Mouse (Mus musculus) thymus, postnatal 4 days (tissue): ENCODE results near the gene Tlr9.

Experiments used
- DNase-seq: peaks from one replicate; pipeline ENCODE4 v3.0.0; 2021

Tlr9 gene

DNA sequence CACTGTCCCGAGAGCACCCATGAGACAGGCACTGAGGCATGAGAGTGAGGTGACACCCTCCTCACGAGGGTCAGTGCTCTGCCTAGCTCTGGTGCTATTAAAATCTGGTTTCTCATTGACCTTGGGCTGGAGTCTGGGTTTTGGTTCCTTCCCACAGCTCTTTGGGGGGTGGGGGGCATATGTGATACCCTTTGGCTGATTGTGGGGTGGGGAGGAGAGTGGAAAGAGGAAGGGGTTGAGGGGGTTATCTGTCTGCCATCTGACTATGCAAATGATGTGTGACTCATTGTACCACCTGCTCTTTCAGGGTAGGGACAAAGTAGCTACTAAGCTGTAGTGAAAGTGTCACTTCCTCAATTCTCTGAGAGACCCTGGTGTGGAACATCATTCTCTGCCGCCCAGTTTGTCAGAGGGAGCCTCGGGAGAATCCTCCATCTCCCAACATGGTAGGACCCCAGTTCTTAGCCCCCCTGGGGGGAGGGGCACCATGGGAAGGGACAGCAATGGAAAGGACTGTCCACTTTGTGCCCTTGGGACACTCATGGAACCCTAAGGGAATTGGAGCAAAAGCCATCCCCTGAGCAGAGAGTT lies at the start of gene Tlr9:
TSS of gene Tlr9 (plus strand) at position 338 of the 591 bp plus-strand sequence.
- DNase-seq = no peak

DNA sequence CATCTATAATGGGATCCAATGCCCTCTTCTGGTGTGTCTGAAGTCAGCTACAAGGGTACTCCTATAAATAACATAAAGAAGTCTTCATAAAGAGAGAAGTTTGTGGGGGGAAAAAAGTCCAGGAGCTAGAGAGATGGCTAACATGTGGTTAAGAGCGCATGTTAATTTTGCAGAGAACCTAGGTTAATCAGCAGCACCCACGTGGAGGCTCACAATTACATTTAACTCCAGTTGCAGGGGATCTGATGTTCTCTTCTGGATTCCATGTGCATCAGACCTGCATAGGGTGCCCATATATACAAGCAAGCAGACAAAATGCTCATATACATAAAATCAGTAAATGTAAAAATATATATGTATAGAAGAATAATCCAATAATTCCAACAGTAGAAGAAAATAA lies 49.0 kb upstream of the Tlr9 start:
- DNase-seq = no peak

DNA sequence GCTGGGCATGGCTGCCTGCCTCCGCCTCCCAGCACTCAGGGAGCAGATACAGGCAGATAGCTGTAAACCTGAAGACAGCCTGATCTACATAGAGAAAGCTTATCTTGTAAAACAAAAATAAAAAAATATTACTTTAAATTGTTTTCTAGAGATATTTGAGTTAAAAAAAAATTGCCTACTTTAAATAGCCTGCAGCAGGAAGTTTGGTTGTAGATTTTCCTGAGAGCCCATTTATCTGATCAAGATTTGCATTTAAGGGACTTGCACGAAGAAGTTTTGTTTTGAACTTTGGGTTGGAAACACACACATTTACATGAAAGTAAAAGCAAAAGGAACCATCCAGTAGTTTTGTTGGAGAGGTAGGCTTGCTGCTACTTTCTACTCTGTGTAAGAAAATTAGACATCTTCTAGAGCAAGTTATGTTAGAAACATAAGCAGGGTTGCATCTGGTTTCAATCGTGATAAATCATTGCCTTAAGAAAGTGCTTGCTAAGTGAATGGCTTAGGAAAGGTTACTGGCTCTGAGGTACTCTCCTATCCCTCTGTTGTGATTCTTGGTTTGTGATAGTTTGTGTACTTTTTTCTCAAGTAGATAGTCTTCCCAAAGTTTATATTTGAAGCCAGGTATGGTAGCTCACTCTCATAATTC lies 46.7 kb upstream of the Tlr9 start:
- DNase-seq = no peak

DNA sequence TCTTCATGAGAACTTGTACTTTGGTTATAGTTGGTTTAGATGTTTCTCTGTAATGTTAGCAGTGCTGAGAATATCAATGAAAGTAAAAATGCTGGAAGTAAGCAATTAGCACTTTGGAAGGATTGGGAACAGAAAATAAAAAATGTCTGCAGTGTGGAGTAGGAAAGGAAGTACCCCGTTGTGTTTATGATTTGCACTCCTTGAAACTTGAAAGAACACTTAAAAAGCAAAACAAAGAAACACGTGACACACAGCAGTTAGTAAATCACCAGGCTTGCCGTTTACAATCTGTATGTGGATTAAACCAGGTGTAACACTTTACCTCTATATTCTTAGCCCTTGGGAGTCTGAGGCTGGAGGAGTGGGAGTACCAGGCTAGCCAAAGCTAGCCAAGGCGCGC lies 45.6 kb upstream of the Tlr9 start:
- no peak for DNase-seq

DNA sequence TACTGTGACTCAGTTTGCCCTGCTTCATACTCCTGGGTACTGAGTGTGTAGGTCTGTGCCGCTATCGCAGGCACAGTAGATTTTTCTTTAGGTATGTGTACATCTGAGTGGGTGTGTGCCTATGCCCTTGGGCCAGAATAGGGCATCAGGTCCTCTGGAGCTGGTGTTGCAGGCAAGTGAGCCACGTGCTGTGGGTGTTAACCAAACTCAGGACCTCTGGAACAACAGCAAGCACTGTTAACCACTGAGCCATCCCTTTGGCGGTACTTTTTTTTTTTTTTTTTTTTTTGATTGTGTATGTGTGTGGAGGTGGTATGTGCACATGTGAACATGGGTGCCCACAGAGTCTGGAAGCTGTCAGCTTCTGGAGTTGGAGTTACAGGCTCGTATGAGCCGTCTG lies 44.6 kb upstream of the Tlr9 start:
- no peak for DNase-seq

DNA sequence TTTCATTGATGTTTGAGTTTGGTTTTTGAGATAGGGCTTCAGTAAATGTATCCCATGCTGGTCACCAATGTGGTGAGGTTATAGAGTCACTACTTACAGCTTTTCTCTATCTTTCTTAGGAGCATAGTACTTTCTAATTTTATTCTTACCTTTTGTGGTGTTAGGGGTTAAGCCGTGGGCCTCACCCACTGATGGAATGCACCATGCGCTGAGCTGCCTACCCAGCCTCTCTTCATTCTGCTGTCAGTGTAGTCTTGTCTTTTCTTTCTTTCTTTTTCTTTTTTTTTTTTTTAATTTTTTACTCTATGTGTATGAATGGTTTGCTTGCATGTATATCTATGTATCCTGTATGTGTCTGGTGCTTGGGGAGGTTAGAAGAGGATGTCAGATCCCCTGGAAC lies 42.9 kb upstream of the Tlr9 start:
- no peak for DNase-seq

DNA sequence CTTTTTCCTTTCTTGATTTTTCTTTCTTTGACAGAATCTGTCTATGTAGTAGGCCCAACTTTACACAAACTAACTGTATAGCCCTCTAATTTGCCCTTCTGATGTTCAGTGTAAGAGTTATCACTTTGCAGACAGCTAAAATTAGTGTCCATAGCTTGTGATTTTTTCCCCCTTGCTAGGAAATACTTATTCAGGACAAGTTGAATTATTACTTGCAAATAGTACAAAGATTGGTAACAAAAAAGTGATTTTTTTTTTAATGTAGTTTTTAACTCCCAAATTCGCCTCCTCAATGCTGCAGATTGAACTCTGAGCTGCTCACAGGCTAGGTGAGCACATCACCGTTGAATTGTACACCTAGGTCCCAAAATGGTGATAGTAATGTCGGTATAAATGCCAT lies 42.4 kb upstream of the Tlr9 start:
- DNase-seq = no peak

DNA sequence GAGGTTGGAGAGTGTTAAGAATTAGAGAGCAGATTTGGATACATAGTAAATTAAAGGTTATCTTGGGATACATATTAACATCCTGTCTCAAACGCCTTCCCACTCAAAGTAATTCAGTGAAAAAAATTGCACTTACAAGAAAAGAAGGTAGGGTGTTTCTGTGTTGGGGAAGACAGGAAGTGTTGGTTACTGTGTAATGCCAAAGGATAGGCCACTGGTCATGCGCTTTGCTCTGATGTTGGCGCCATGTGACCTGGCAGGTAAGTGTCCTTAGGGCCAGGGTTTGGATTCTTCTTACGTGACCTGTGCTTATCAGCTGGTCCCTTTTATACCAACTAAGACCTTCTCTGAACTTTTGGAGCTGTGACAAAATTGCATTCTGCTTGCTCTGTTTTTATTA lies 40.3 kb upstream of the Tlr9 start:
- no peak for DNase-seq

DNA sequence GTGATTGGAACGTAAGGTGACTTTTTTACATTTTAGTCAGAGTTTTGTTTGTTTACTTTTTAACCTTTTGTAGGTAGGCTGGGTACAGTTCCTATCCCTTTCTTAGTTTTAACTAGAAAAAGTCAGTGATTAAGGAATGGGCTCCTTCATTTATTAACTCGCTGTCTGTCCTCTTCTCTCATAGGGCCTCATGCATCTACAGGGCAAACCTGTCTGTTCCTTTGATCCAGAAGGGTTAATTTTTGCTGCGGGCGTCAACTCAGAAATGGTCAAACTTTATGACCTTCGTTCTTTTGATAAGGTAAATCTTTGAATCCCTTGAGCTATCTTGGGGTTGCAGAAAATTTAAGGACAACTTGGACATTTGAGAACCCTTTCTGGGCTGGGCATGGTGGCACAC lies 38.4 kb upstream of the Tlr9 start:
- no peak for DNase-seq

DNA sequence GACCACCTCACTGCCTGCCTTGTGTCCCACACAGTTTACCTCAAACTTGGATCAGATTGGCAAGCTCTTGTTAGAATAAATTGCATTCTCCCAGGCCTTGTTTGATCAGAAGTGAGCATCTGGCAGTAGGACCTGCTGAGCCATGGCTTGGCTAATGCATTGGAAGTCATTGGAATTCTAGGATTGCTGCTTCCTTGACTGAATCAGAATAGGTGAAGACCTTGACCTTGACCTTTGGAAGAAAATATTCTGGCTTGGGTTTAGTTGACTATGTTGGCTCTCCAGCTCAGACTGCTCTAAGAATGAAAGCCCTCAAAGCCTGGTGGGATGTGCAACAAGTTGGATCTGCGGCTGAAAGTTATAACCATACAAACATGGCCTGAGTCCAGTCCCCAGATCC lies 31.0 kb upstream of the Tlr9 start:
- DNase-seq = no peak

DNA sequence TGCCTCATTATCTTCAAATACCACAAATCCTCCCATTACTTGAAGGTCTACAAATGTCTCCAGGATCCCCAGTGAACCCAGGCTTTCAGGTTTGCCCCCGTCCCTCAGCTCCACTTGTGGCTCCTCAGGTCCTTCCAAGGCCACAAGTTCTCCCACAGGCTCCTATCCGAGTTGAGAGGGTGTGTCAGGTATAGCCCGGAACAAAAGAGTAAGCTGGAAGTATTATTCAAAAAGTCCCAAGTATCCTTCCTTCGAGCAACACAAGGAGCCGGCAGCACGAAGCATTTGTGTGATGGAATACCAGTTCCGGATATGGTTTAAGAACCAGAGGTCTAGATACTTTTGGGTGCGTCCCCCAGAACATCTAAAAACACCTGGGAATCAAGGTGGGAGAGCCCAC lies 30.4 kb upstream of the Tlr9 start:
- DNase-seq = no peak

DNA sequence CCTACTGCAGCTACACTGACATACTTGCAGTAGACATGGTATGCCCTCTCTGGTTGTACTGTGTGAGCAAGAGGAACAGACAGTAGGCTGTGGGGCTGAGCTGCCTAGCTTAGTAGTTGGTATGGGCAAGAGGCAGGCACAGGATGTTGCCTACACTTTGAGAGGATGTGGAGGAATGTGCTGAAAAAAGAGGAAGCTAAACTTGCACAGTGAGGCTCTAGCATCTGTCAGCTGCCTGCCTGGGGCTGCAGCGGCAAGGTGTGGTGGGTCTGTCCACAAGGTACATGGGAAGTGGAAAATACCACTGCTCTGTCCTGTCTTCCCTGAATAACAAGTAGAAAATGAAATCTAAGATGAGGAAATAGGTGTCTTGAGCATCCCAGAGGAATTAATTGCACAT lies 29.4 kb upstream of the Tlr9 start:
- DNase-seq = no peak

DNA sequence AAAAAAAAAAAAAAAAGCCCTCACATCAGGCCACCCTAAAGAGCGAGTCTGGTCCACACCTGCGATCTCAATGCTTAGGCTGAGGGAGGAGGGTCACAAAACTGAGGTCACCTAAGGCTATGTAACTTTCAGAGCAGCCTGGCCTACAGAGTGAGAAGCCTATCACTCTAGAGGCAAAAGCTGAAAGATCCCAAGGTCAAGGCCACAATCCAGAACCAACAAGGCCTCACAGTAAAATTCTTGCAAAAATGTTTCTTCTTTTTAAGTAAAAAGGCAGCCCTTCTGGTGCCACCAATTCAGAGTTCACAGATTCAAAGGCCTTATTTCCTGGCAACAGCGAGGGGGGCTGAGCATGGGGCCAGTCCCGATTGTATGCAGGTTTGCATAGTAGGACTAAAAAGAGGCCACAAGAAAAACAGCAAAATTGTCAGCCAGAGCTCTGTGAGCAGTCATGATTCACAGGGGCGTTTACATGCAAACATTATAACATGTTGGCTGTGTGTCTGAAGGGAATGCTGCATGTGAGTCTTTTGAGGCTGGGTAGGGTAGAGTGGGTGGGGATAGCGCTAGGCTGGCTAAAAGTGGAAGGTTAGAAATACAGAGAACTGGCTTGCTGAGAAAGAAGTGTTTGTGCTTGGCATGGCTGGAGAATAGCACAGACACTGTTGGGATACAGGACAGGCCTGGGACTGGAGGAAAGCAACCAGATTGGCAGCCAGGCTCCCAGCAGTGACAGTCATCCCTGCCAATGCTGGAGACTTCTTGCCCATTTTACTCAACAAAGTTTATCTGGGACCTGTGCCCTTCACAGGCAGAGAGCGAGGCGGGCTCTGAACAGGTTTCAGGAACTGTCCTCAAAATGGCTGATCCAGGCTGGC lies 28.2 kb upstream of the Tlr9 start:
- no peak for DNase-seq

DNA sequence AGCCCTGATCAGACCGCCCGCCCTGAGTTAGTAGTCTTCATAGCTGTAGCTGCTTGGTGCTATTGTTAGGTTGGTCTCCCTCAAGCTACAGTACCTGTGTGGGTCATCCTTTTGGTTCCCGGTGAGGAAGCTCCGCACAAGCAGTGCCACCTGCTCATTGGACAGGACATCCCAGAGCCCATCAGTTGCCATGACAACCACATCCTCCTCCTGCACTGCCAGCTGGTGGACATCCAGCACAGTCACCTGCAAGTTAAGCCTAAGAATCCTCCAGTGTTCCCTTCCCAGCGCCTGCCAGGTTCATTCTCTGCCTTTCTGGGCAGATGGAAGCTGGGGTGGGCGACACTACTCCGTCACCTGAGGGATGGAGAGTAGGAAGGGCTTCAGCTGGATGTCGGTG lies 26.7 kb upstream of the Tlr9 start:
- no peak for DNase-seq

DNA sequence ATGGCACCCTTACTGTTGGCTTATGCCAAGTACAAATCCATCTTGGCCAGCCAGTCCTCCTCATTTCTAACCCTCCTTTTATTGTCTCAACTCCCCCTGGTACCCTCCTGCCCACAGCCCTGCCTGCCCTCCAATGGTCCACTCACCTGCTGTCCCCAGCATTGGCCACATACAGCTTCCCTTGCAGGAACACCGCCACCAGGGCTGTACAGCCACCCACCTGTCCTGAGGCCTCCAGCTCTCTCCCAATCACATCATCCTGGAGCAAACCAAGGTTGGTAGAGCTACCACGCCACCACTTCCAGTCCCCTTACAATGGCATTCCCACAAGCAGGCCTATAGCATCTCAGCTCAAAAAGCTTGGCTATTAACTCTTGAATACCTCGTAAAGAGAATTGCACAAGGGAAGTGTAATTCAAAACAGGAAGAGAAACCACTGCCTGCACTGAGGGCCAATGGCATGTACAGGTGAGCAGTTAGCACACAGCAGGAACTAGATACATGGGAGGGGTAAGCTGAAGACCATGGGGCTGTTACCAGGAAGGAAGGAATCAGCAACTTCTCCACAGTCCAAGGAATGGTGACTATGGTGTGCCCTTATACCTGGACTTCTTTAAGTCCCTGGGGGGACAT lies 25.2 kb upstream of the Tlr9 start:
- DNase-seq = no peak

DNA sequence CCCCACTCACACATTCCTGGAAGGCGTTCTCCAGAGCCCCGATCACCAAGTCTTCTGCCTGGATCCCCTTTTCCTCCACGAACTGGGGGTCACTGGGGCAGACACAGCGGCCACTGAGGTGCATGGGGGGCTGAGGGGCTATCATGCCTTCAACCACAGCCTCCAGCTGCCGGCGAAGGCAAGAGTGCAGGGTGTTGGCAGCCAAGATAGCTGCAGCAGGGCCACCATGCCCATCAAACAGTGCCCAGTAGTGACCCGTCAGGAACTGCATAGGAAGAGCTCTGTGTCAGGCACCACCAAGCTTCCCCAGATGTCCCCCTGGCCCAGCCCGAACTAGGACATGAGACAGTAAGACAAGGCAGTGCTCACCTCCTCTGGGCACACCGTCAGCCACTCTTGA lies 24.7 kb upstream of the Tlr9 start:
- no peak for DNase-seq

DNA sequence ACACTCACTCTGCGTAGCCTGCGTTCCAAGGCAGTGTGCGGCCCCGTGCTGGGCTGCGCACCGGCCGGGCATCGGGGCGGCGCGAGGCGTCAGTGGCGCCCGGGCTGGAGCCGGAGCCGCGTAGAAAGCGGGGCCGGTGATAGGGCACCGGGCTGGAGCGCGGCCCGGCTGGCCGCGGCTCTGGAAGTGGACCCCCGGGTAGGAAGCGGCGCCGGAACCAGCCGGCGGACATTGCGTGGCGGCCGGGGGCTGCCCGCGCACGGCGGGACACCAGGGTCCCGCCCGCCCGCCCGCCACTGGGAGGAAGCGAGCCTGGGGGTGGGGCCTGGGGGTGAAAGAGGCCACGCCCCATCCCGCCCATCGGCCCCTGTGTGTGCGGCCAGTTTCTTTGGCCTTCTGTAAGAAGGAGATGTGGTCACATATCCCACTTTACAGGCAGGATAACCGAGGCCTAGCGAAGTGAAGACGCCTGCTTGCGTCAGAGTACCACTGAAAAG lies 23.4 kb upstream of the Tlr9 start:
- DNase-seq = peak; percentile 80

DNA sequence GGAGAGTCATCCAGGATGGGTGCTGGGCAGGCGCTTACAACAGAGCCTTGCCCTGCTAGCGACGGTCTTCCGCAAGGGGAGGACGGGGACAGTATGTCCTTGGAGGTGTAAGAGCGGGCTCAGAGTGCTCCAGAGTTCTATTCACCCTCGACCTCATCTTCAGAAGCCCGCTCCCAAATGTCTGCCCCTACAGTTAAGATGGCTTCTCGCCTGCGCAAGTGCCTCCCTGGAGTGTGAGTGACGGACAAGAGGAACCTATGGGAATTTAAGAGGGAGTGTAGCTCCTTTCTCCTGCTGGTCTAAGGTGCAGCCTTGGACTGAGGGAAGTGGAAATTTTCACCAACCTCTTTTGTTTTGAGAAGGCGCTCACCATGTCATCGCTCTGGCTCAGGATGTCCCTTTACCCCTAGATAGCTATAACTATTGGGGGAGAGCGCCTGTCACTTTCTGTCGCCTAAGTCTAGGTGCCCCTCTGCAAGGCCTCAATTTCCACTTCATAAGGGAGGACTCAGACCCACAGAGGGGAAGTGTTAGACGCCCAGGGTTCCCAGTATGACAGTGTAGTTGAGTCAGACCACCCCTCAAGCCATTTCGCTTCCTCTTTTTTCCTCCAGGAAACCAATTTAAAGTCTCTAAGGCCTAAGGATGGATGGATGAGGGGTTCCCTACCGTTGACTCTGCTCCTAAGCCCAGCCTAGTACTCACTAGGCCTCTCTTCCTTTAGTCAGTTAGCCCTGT lies 22.7 kb upstream of the Tlr9 start, which contains the start of gene Ppm1m:
TSS of gene Ppm1m (minus strand) at position 212 of the 738 bp plus-strand sequence.
- no peak for DNase-seq

DNA sequence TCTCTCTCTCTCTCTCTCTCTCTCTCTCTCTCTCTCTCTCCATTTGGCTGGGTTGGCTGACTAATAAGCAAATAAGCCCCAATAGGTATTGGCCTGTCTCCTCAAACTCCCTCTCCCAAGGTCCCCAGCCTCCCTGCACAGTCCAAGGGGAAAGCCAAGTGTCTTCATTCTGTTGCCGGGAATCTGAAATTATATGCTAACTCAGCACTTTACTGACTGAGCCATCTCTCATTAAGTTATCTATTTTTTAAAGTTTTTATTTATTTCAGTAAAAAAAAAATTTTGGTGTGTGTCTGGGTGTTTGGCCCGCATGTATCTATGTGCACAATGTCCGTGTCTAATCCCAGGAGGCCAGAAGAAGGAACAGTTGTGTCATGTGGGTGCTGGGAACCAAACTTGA lies 20.5 kb upstream of the Tlr9 start:
- no peak for DNase-seq

DNA sequence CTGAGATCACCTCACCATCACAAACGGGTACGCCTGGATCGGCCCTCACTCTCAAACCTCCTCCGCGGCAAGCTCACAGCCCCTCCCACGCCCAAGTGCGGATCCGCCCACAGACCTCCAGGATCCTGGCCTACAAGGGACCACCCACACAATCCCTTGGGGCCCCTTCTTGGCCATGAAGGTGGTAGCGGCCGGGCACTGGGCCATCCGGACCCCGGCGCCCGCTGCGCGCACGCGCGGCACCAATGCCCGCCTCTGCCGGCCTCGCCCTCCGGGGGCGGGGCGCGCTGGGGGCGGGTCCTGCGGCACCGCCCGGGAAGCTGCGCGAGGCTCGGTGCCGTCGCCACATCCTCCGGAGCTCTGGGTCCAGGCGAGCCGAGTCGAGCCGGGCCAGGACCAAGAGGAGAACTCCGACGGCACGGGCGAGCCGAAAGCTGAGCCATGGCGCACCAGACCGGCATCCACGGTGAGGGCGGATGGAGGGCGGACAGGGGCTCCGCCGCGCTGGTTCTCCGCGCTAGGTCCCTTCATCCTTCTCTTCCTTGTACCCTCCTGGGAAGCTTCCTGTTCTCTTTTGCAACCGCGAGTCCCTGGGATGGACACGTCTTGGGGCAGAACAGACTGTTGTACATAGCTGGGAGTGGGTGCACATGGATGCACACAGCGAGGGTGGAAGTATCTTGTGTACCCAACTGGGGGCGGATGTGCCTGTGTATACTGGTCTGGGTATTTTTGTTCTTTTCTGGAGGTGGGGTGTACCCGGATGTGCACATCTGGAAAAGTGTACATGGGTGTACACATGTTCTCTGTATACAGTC lies 19.4 kb upstream of the Tlr9 start, which contains the start of gene Twf2:
TSS of gene Twf2 (plus strand) at position 290 of the 818 bp plus-strand sequence.
- DNase-seq = peak; percentile 92

DNA sequence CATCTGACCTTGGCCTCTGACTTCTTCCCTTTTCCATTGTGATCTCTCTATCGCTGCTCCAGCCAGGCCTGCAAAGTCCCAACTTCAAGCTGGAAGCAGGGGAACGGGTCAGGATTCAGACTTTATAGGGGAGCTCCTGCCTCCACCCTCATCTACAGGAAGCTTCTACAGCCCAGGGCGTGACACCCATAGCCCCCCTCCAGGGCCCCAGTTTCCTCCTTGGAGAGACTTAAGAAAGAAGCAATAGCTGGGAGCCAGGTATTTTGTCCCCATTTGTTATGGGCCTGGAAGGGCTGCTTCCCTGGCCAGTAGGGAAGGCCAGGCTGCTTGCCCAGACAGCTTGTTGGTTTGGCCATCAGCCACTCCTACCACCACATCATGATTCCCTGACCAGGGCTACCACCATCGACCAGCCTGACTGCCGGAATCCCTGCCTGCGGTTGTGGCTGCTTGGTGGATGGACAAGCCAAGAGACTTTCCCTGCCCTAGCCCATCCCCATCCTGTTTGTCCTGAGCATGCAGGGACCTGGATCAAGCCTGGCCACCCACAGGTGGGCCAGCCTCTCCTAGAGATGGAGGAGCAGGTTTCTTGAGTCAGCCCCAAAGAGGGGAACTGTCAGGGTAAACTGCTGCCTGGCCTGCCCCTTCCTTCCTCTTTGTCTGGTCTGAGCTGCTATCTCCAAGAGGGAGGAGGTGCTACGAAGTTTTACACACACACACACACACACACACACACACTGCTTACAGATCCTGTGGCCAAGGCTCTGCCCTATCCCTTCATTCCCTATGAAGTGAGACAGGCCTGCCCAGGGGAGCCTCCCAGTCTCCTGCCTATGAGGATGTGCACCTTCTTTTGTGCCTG lies 18.2 kb upstream of the Tlr9 start:
- DNase-seq = peak; percentile 52
